Mouse (Mus musculus) CH12.LX (cell line): ENCODE results near the gene Kcnn1.

ENCODE experiments used
- CTCF ChIP-seq, 2 experiments: IDR thresholded peaks in 1 of 2; conservative IDR thresholded peaks in 1 of 2; 2 replicates each; pipeline ENCODE4 v1.5.1; 2011 to 2012; ENCODE audit warnings: low read depth in 2 of 2, low read length in 2 of 2, improper control_type of control experiment in 1 of 2, inconsistent platforms in 1 of 2, mild to moderate bottlenecking in 1 of 2, moderate library complexity in 1 of 2
- E2F4 ChIP-seq: IDR thresholded peaks from 2 replicates; pipeline ENCODE4 v1.6.1; 2011; ENCODE audit warnings: low read depth, low read length, improper control_type of control experiment; ENCODE audit not compliant: insufficient replicate concordance
- EP300 ChIP-seq: IDR thresholded peaks from 2 replicates; pipeline ENCODE4 v1.6.1; 2011; ENCODE audit warnings: low read length, improper control_type of control experiment
- MAFK ChIP-seq: IDR thresholded peaks from 2 replicates; pipeline ENCODE4 v1.6.1; 2011; ENCODE audit warnings: low read length, improper control_type of control experiment; ENCODE audit not compliant: insufficient replicate concordance
- MAX ChIP-seq: IDR thresholded peaks from 2 replicates; pipeline ENCODE4 v1.6.1; 2011; ENCODE audit warnings: low read length, improper control_type of control experiment
- MAZ ChIP-seq: IDR thresholded peaks from 2 replicates; pipeline ENCODE4 v1.6.1; 2012; ENCODE audit warnings: low read depth, mild to moderate bottlenecking, inconsistent platforms, low read length, improper control_type of control experiment, moderate library complexity
- MEF2A ChIP-seq: IDR thresholded peaks from 2 replicates; pipeline ENCODE4 v1.6.1; 2014; ENCODE audit warnings: low read depth, mild to moderate bottlenecking, inconsistent platforms, low read length, improper control_type of control experiment, borderline replicate concordance
- SMC3 ChIP-seq: IDR thresholded peaks from 2 replicates; pipeline ENCODE4 v1.6.1; 2011; ENCODE audit warnings: low read depth, low read length, improper control_type of control experiment
- TCF12 ChIP-seq: IDR thresholded peaks from 2 replicates; pipeline ENCODE4 v1.6.1; 2014; ENCODE audit warnings: low read depth, mild to moderate bottlenecking, inconsistent platforms, low read length, improper control_type of control experiment
- USF1 ChIP-seq: IDR thresholded peaks from 2 replicates; pipeline ENCODE4 v1.6.1; 2014; ENCODE audit warnings: low read depth, mild to moderate bottlenecking, inconsistent platforms, low read length, improper control_type of control experiment

DNA sequence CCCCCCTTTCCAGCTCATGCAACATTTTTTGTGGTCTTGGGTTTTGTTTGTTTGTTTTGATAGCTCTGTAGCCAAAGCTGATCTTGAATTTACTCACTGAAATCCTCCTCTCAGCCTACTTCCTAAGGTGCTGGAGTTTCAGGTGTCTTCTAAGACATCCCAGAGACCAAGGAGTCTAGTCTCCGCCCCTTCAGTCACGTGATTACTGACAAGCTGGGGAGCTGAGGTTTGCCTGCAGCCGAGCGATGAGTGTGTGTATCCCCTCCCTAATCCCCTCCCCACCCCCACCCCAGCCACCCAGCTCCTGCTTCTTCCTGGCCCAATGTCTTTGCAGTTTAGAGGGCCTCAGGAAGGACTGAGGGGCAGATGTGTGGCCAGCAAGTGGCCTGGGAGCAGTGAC, 5.5 kb downstream of the Kcnn1 start:
- no peak for TF ChIP-seq E2F4
- no peak for TF ChIP-seq MEF2A
- TF ChIP-seq CTCF (conservative IDR thresholded peaks at IDR 0.05 in 1 of 2, IDR thresholded peaks at IDR 0.05 in 1 of 2; ENCODE audit: low read depth in 2 of 2, low read length in 2 of 2): no peak
- no peak for TF ChIP-seq SMC3
- TF ChIP-seq MAX: no peak
- no peak for TF ChIP-seq MAFK
- TF ChIP-seq USF1: peak; percentile 62
- no peak for TF ChIP-seq MAZ
- TF ChIP-seq EP300: no peak
- TF ChIP-seq TCF12: no peak
